Mouse (Mus musculus) liver, postnatal 0 days (tissue): Measurements from ENCODE around the gene Strbp. TPM values are rescaled to one million over a fixed set of nuclear protein-coding genes. Genes with fewer than 3 reads are reported as not detected.

Experiments used
- ATAC-seq: fragments of 200-750 bp; cut with Nextera tagmentation; 2 replicates; pipeline ENCODE4 v1.8.0; 2017; ENCODE audit warnings: mild to moderate bottlenecking, moderate library complexity
- DNase-seq: peaks from one replicate; pipeline ENCODE4 v3.0.0-alpha.2; 2016
- H3K27ac ChIP-seq: fragments of 300-500 bp; sonication (generic); 2 replicates; pipeline ENCODE4 v1.5.1; 2014; ENCODE audit warnings: antibody characterized with exemption, moderate library complexity, mild to moderate bottlenecking, low read depth
- H3K27me3 ChIP-seq: fragments of 300-500 bp; sonication (generic); 2 replicates; pipeline ENCODE4 v1.6.1; 2014; ENCODE audit warnings: low read length, control low read depth, mixed read lengths; ENCODE audit not compliant: insufficient read depth
- H3K36me3 ChIP-seq: fragments of 300-500 bp; sonication (generic); replicated peaks from 2 replicates; pipeline ENCODE4 v1.6.1; 2014; ENCODE audit warnings: mild to moderate bottlenecking, control low read depth, low read length, moderate library complexity, mixed read lengths; ENCODE audit not compliant: insufficient read depth
- H3K4me1 ChIP-seq: fragments of 300-500 bp; sonication (generic); 2 replicates; pipeline ENCODE4 v1.6.1; 2014; ENCODE audit warnings: antibody characterized with exemption, mild to moderate bottlenecking, control low read depth; ENCODE audit not compliant: insufficient read depth
- H3K4me2 ChIP-seq: fragments of 300-500 bp; sonication (generic); 2 replicates; pipeline ENCODE4 v1.6.1; 2014; ENCODE audit warnings: low read depth, mild to moderate bottlenecking, low read length, moderate library complexity, mixed read lengths
- H3K4me3 ChIP-seq: fragments of 300-500 bp; sonication (generic); 2 replicates; pipeline ENCODE4 v1.5.1; 2014; ENCODE audit warnings: low read depth, low read length
- H3K9ac ChIP-seq: fragments of 300-500 bp; sonication (generic); replicated peaks from 2 replicates; pipeline ENCODE4 v1.6.1; 2014; ENCODE audit warnings: mild to moderate bottlenecking, moderate library complexity
- H3K9me3 ChIP-seq: fragments of 300-500 bp; sonication (generic); 2 replicates; pipeline ENCODE4 v1.6.1; 2016; ENCODE audit warnings: mild to moderate bottlenecking, control low read depth, low read length, mixed read lengths
- CTCF ChIP-seq: sonication (generic); IDR thresholded peaks from 2 replicates; pipeline ENCODE4 v1.5.1; 2016; ENCODE audit warnings: antibody characterized with exemption, low read depth
- EP300 ChIP-seq: IDR thresholded peaks from 2 replicates; pipeline ENCODE4 v1.6.1; 2016; ENCODE audit warnings: antibody characterized with exemption, low read depth, mild to moderate bottlenecking
- WGBS: fragments of 180-500 bp; shearing (Covaris S2); extraction: QIAGEN DNeasy Blood & Tissue Kit; methylation state at CpG from one replicate; pipeline ENCODE4 v1.1.7; 2014; ENCODE audit not compliant: insufficient replicate concordance; 5-methylcytosine and 5-hydroxymethylcytosine counted together
- polyA plus RNA-seq: library from polyadenylated mRNA; unstranded; fragments of >200 nt; fragmentation: Nextera tagmentation; extraction: Ambion mirVana; gene quantifications from 2 replicates; pipeline ENCODE4 v1.2.1, GENCODE M21; 2015

Gene Strbp
- polyA plus RNA-seq, 1 experiment from 2014 or later = 14.6 TPM

GRCm38 (mm10) chr2:37556366-37556765, 147.3 kb downstream of the Strbp start:
- no peak overlapping the region for H3K9ac ChIP-seq
- no peak overlapping the region for H3K27ac ChIP-seq
- H3K27me3 ChIP-seq = no peaks in the 10 kb centered on the region
- 79% methylated on average over 2 of the region's 2 CpGs for WGBS
- no peaks in the 10 kb centered on the region for H3K4me1 ChIP-seq
- peaks cover 41% of the 10 kb centered on the region for H3K36me3 ChIP-seq
- H3K9me3 ChIP-seq = no peaks in the 10 kb centered on the region
- H3K4me3 ChIP-seq = no peak overlapping the region
- ATAC-seq (no peak), DNase-seq (no peak)
- H3K4me2 ChIP-seq = no peak overlapping the region
- TF ChIP-seq EP300 = no peak
- no peak for TF ChIP-seq CTCF

GRCm38 (mm10) chr2:37549346-37550012, 154.2 kb downstream of the Strbp start:
- Histone ChIP-seq H3K27me3 (no peaks in the 10 kb centered on the region), H3K36me3 (peaks cover 21% of the 10 kb centered on the region), H3K4me1 (0 out of 2 replicates have a peak, but pooled peaks cover 4% of the 10 kb centered on the region), H3K9me3 (no peaks in the 10 kb centered on the region), H3K4me2 (peak overlapping the region; percentile 44), H3K27ac (no peak overlapping the region), H3K4me3 (no peak overlapping the region), H3K9ac (no peak overlapping the region)
- 52% methylated on average over 1 of the region's 1 CpGs for WGBS
- peak; percentile 98 for ATAC-seq
- TF ChIP-seq CTCF = no peak
- TF ChIP-seq EP300 = peak; percentile 86
- peak; percentile 43 for DNase-seq

- Histone ChIP-seq H3K36me3 (peaks cover 5% of the 10 kb centered on the region; the same call in 1 of the 2 replicates), H3K9ac (no peak overlapping the region), H3K27ac (no peak overlapping the region), H3K9me3 (no peaks in the 10 kb centered on the region), H3K4me2 (no peak overlapping the region), H3K27me3 (no peaks in the 10 kb centered on the region), H3K4me3 (no peak overlapping the region), H3K4me1 (no peaks in the 10 kb centered on the region)
- no peak for TF ChIP-seq EP300
- no peak for TF ChIP-seq CTCF
- no peak for ATAC-seq
- 66% methylated on average over 3 of the region's 3 CpGs for WGBS
- no peak for DNase-seq
Measured at GRCm38 (mm10) chr2:37531639-37532038, 172.0 kb downstream of the Strbp start.

GRCm38 (mm10) chr2:37530766-37531165, 172.9 kb downstream of the Strbp start:
- no peaks in the 10 kb centered on the region for H3K27me3 ChIP-seq
- no peak for DNase-seq
- no peak overlapping the region for H3K9ac ChIP-seq
- no peaks in the 10 kb centered on the region for H3K9me3 ChIP-seq
- H3K4me2 ChIP-seq = no peak overlapping the region
- no peaks in the 10 kb centered on the region for H3K4me1 ChIP-seq
- ATAC-seq = no peak
- TF ChIP-seq EP300 (no peak), CTCF (no peak)
- no peak overlapping the region for H3K27ac ChIP-seq
- peaks cover 5% of the 10 kb centered on the region; the same call in 1 of the 2 replicates for H3K36me3 ChIP-seq
- H3K4me3 ChIP-seq = no peak overlapping the region
- 88% methylated on average over 1 of the region's 1 CpGs for WGBS

- H3K9ac ChIP-seq = no peak overlapping the region
- no peak overlapping the region for H3K4me2 ChIP-seq
- no peaks in the 10 kb centered on the region for H3K9me3 ChIP-seq
- no peak overlapping the region for H3K27ac ChIP-seq
- no peak for TF ChIP-seq EP300
- no peak for TF ChIP-seq CTCF
- no peaks in the 10 kb centered on the region for H3K4me1 ChIP-seq
- ATAC-seq (no peak), DNase-seq (no peak)
- 91% methylated on average over 2 of the region's 2 CpGs for WGBS
- H3K27me3 ChIP-seq = no peaks in the 10 kb centered on the region
- H3K4me3 ChIP-seq = no peak overlapping the region
- H3K36me3 ChIP-seq = peaks cover 4% of the 10 kb centered on the region; the same call in 1 of the 2 replicates
Measured at GRCm38 (mm10) chr2:37529397-37529796, 174.3 kb downstream of the Strbp start.

- Histone ChIP-seq H3K9ac (no peak overlapping the region), H3K4me2 (no peak overlapping the region), H3K4me3 (no peak overlapping the region), H3K36me3 (no peaks in the 10 kb centered on the region; the same call in 1 of the 2 replicates), H3K27ac (no peak overlapping the region), H3K27me3 (no peaks in the 10 kb centered on the region), H3K4me1 (no peaks in the 10 kb centered on the region), H3K9me3 (no peaks in the 10 kb centered on the region)
- TF ChIP-seq EP300 = no peak
- no peak for TF ChIP-seq CTCF
- DNase-seq (no peak), ATAC-seq (no peak)
Measured at GRCm38 (mm10) chr2:37527587-37527986, 176.1 kb downstream of the Strbp start.
